Comparison of ENCODE assay signal across 19 mouse cellular contexts in the genomic region with DNA sequence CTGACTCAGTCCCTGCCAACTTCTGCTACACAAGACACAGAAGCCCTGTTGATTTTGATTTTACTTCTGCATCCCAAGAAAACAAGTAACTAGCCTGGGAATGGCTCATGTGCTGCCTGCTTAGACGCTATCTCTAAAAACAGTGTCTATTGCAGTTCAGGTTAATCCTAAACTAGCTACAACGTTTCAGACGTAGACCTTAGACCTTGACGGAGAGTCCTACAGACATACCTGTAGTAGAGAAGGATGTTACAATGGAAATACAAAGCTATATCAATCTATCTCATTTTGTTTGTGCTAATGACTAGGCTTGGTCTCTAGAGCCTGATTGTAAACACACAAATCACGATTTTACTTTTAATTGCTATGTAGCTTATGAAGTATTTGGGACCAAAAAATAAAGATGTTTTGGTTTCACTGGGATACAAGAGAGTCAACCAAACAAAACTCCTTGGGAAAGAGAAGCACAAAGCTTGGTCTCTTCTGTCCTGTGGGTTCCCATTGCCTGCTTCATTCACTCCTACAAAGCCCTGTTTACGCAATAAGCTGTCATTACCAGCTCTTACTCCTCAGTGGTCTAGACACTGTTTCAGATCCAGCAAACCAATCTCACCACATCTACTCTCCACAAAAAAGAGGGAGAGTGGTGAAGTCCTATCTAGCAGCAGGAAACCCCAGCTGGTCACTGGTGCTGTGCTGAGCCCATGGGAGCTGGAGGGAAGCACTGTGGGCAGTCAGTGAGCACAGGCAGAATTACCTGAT. TPM values are rescaled to one million over a fixed set of nuclear protein-coding genes. Genes with fewer than 3 reads are reported as not detected.
"Had no signal": no experiment of that assay in that cellular context is flagged by ENCODE, and none has a peak within 500 bp of the region (broad histone marks: within the 10 kb centered on the region; RNA-seq: fewer than 3 reads in every experiment).

No protein-coding gene starts in this region.

- H3K27me3 ChIP-seq: liver, embryonic 15.5 days; midbrain, embryonic 15.5 days; neural tube, embryonic 13.5 days had no signal

- H3K4me2 ChIP-seq: liver, embryonic 11.5 days; liver, embryonic 15.5 days; lung, embryonic 14.5 days; midbrain, embryonic 11.5 days; midbrain, embryonic 15.5 days; neural tube, embryonic 13.5 days had no signal

- H3K9me3 ChIP-seq: limb, embryonic 10.5 days; liver, embryonic 15.5 days; midbrain, embryonic 15.5 days; neural tube, embryonic 13.5 days had no signal

- DNase-seq: kidney, adult 11 months; kidney, adult 9 months; kidney, postnatal 4 days; lung, embryonic 14.5 days; lung, postnatal 14 days; retina, postnatal 1 day; right cerebral cortex, postnatal 4 days; spleen, adult 18-20 months; thymus, adult 18-20 months; thymus, postnatal 14 days had no signal

- H3K9ac ChIP-seq: liver, embryonic 15.5 days; lung, embryonic 14.5 days; midbrain, embryonic 15.5 days; neural tube, embryonic 13.5 days had no signal

- ATAC-seq: midbrain, embryonic 15.5 days had no signal

- H3K4me1 ChIP-seq: neural tube, embryonic 13.5 days had no signal

- H3K27ac ChIP-seq: kidney, postnatal 0 days; layer of hippocampus, adult 2 months; limb, embryonic 10.5 days; liver, embryonic 15.5 days; midbrain, embryonic 15.5 days; neural tube, embryonic 13.5 days had no signal

- H3K4me3 ChIP-seq: layer of hippocampus, adult 2 months; limb, embryonic 10.5 days; liver, embryonic 15.5 days; midbrain, embryonic 15.5 days; neural tube, embryonic 13.5 days had no signal

- H3K36me3 ChIP-seq: limb, embryonic 10.5 days; liver, embryonic 15.5 days; midbrain, embryonic 15.5 days; neural tube, embryonic 13.5 days had no signal

RNA-seq across cellular contexts. Expression of gene Nrap, which starts 19.3 kb away (rescaled TPM):
- total RNA-seq: monocyte, adult 5-6 weeks had no signal
